Mouse (Mus musculus) telencephalon, adult 2 months (tissue): ENCODE data around the gene Pdia4.
"Not testable (repeated sequence)": the region's sequence is repeated elsewhere in the genome, so short reads cannot be mapped to it uniquely, and the experiment has no call there.

ENCODE experiments used
- DNase-seq: peaks from one replicate; pipeline ENCODE4 v3.0.0-alpha.2; 2011; ENCODE audit warnings: low read depth, low spot score

Pdia4 gene

GRCm38 (mm10) chr6:47811324-47811723 lies 1.9 kb downstream of the Pdia4 start:
- DNase-seq = no peak

GRCm38 (mm10) chr6:47810181-47810580 lies 3.0 kb downstream of the Pdia4 start:
- no peak for DNase-seq

- no peak for DNase-seq
Measured at GRCm38 (mm10) chr6:47809053-47809452, 4.2 kb downstream of the Pdia4 start.

- peak; percentile 60 for DNase-seq
Measured at GRCm38 (mm10) chr6:47808545-47808944, 4.7 kb downstream of the Pdia4 start.

GRCm38 (mm10) chr6:47807419-47807818 lies 5.8 kb downstream of the Pdia4 start:
- peak; percentile 44 for DNase-seq

- no peak for DNase-seq
Measured at GRCm38 (mm10) chr6:47805520-47805919, 7.7 kb downstream of the Pdia4 start.

GRCm38 (mm10) chr6:47799079-47799478 lies 14.2 kb downstream of the Pdia4 start:
- no peak for DNase-seq

- no peak for DNase-seq
Measured at GRCm38 (mm10) chr6:47794106-47794830, 19.0 kb downstream of the Pdia4 start.

- DNase-seq = no peak
Measured at GRCm38 (mm10) chr6:47793284-47793683, 19.9 kb downstream of the Pdia4 start.

GRCm38 (mm10) chr6:47792533-47792932 lies 20.7 kb downstream of the Pdia4 start:
- no peak for DNase-seq

- no peak for DNase-seq
Measured at GRCm38 (mm10) chr6:47790745-47791144, 22.5 kb downstream of the Pdia4 start.

- DNase-seq = no peak
Measured at GRCm38 (mm10) chr6:47788821-47789220, 24.4 kb downstream of the Pdia4 start.

- DNase-seq = peak; percentile 93
Measured at GRCm38 (mm10) chr6:47787941-47788736, 25.1 kb downstream of the Pdia4 start.

GRCm38 (mm10) chr6:47784707-47785412 lies 28.4 kb downstream of the Pdia4 start:
- DNase-seq = no peak

- DNase-seq = peak; percentile 81
Measured at GRCm38 (mm10) chr6:47781091-47781968, 31.9 kb downstream of the Pdia4 start.

- DNase-seq = no peak
Measured at GRCm38 (mm10) chr6:47780576-47781013, 32.6 kb downstream of the Pdia4 start.

- not testable (repeated sequence) for DNase-seq
Measured at GRCm38 (mm10) chr6:47771760-47772159, 41.5 kb downstream of the Pdia4 start.

GRCm38 (mm10) chr6:47771113-47771512 lies 42.1 kb downstream of the Pdia4 start:
- not testable (repeated sequence) for DNase-seq

- not testable (repeated sequence) for DNase-seq
Measured at GRCm38 (mm10) chr6:47769861-47770260, 43.4 kb downstream of the Pdia4 start.

GRCm38 (mm10) chr6:47768520-47768919 lies 44.7 kb downstream of the Pdia4 start:
- not testable (repeated sequence) for DNase-seq

- not testable (repeated sequence) for DNase-seq
Measured at GRCm38 (mm10) chr6:47767355-47767754, 45.9 kb downstream of the Pdia4 start.
